Mouse (Mus musculus): ENCODE results near the gene Hgd. TPM values are rescaled to one million over a fixed set of nuclear protein-coding genes. Genes with fewer than 3 reads are reported as not detected.

Gene Hgd
- total RNA-seq, 2 experiments from 2014 or later, result not detected

- Histone ChIP-seq H3K27ac (no peak overlapping the region), H3K4me3 (no peak overlapping the region)
- no peak for TF ChIP-seq CTCF (IDR thresholded peaks at IDR 0.05)
- intact Hi-C loops (cut with DNase I), result no loop called here
- DNase-seq, result no peak
Observed at GRCm38 (mm10) chr16:37565117-37565516, 14.8 kb upstream of the Hgd start.

GRCm38 (mm10) chr16:37566107-37566506, 13.8 kb upstream of the Hgd start:
- no peak for DNase-seq
- intact Hi-C loops (cut with DNase I), result no loop called here
- no peak overlapping the region for H3K27ac ChIP-seq
- H3K4me3 ChIP-seq, result no peak overlapping the region
- no peak for TF ChIP-seq CTCF (IDR thresholded peaks at IDR 0.05)

GRCm38 (mm10) chr16:37567113-37568050, 12.6 kb upstream of the Hgd start:
- DNase-seq, result no peak
- H3K4me3 ChIP-seq, result no peak overlapping the region
- intact Hi-C loops (cut with DNase I), result no loop called here
- TF ChIP-seq CTCF (IDR thresholded peaks at IDR 0.05), result no peak
- no peak overlapping the region for H3K27ac ChIP-seq

DNA sequence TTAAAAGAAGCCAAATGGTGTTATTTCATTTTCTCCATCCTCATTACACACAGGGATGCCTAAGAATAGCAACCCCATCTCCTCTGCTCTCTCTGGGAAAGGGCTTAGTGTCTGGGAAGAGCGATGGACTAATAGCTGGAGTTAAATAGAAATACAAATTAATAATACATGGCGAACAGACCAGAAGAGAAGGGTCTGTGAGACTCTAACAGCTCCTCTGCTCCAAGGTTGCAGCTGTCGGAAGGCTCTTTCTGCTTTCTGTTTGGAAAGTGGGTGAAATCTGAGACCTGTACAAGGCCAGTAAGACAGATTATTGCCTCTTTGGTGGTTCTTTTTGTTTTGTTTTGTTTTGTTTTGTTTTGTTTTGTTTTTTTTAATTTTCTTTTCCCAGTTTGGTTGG, 8.4 kb upstream of the Hgd start:
- intact Hi-C loops (cut with DNase I), result no loop called here
- no peak overlapping the region for H3K4me3 ChIP-seq
- no peak overlapping the region for H3K27ac ChIP-seq
- no peak for DNase-seq
- no peak for TF ChIP-seq CTCF (IDR thresholded peaks at IDR 0.05)

GRCm38 (mm10) chr16:37572117-37572754, 7.7 kb upstream of the Hgd start:
- intact Hi-C loops (cut with DNase I), result no loop called here
- TF ChIP-seq CTCF (IDR thresholded peaks at IDR 0.05), result no peak
- Histone ChIP-seq H3K4me3 (no peak overlapping the region), H3K27ac (no peak overlapping the region)
- DNase-seq, result no peak

GRCm38 (mm10) chr16:37573061-37573460, 6.9 kb upstream of the Hgd start:
- no peak for DNase-seq
- H3K27ac ChIP-seq, result no peak overlapping the region
- H3K4me3 ChIP-seq, result no peak overlapping the region
- intact Hi-C loops (cut with DNase I), result no loop called here
- peak; percentile 18; the same call in 1 of the 2 replicates for TF ChIP-seq CTCF (IDR thresholded peaks at IDR 0.05)

- no peak for DNase-seq
- H3K4me3 ChIP-seq, result no peak overlapping the region
- intact Hi-C loops (cut with DNase I), result no loop called here
- H3K27ac ChIP-seq, result no peak overlapping the region
- no peak for TF ChIP-seq CTCF (IDR thresholded peaks at IDR 0.05)
Observed at GRCm38 (mm10) chr16:37575325-37575724, 4.6 kb upstream of the Hgd start.

DNA sequence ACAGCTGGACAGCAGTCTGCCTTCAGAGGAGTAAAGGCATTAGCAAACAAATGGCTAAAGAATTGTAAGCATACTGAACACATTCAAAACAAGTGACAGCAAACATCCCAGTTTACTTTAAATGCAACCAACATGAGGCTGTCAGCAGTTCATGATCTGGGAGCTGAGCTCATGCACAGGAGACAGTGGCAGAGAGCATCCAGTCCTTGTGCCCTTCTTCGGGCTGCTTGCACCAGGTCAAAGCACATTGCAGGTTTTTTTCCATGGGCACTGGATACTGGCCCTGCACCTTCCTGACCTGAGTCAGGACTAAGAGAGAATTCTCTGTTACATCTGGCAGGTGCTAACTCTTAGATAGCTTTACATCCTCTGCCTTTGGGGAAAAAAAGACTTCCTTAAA, 362 bp upstream of the Hgd start:
- H3K27ac ChIP-seq, result no peak overlapping the region
- intact Hi-C loops (cut with DNase I), result no loop called here
- TF ChIP-seq CTCF (IDR thresholded peaks at IDR 0.05), result no peak
- DNase-seq, result no peak
- no peak overlapping the region for H3K4me3 ChIP-seq

DNA sequence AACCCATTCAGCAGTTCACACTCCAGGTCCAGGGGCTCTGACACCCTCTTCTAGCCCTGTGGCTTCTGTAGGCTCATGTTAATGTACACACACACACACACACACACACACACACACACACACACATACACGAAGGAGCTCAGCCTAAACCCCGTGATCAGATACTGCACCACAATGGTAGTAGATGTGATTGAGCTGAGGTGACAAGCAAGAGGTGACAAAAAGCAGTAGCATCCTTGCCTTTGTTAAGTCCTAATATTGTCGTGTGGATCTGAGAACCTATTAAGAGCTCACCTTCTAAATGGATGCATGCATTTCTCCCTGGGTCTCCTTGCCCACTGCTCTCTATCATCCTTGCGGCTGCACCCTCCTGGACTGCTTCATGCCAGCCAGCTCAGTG, 698 bp downstream of the Hgd start:
- Histone ChIP-seq H3K27ac (no peak overlapping the region), H3K4me3 (no peak overlapping the region)
- intact Hi-C loops (cut with DNase I), result no loop called here
- TF ChIP-seq CTCF (IDR thresholded peaks at IDR 0.05), result no peak
- DNase-seq, result no peak

GRCm38 (mm10) chr16:37581901-37582300, 1.9 kb downstream of the Hgd start:
- TF ChIP-seq CTCF (IDR thresholded peaks at IDR 0.05), result no peak
- H3K4me3 ChIP-seq, result no peak overlapping the region
- DNase-seq, result no peak
- H3K27ac ChIP-seq, result no peak overlapping the region
- intact Hi-C loops (cut with DNase I), result no loop called here

GRCm38 (mm10) chr16:37583306-37583705, 3.4 kb downstream of the Hgd start:
- intact Hi-C loops (cut with DNase I), result no loop called here
- Histone ChIP-seq H3K4me3 (no peak overlapping the region), H3K27ac (no peak overlapping the region)
- TF ChIP-seq CTCF (IDR thresholded peaks at IDR 0.05), result no peak
- no peak for DNase-seq

- no peak for DNase-seq
- no peak for TF ChIP-seq CTCF (IDR thresholded peaks at IDR 0.05)
- peak overlapping the region; percentile 70 for H3K4me3 ChIP-seq
- intact Hi-C loops (cut with DNase I), result no loop called here
- H3K27ac ChIP-seq, result peak overlapping the region; percentile 75; the same call in 1 of the 2 replicates
Observed at GRCm38 (mm10) chr16:37583801-37584200, 3.8 kb downstream of the Hgd start.

DNA sequence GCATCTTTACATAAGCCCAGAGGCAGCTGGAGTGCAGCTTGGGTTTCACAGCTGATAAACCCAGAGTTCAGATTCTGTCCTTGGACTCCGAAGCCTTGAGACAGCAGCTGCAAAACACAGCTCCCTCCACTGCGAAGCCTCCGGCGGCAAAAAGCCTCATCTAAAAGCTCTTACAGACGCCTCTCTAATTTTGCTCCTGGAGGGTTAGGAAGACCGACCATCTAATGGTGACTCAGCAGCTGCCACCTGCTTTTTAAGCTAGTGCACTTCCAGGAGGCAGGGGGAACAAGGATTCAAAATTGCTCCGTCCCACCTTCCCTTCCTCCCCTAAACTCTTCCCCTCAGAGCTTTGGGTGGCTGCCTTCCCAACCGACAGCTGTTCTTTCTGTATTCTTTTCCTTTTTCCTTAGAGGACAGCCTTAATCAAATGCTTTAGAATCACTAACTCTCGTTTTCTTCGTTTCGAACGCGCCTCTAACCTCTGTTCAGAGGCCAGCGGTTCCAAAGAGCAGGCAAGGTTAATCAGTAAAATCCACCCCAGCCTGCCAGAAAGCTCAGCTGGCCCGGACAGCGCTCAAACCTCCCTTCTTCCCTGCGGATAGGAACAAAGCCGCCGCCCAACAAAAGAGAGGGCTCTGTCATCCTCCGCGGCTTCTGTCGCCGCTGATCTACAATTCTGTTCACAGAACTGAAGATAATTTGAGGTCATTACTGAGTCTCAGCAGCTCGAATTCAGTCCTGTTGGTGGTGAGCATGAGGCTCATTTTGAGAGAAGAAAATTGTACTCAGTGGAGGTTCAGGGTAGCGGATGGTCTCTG, 4.5 kb downstream of the Hgd start:
- Histone ChIP-seq H3K27ac (peak overlapping the region; percentile 75), H3K4me3 (peak overlapping the region; percentile 70)
- intact Hi-C loops (cut with DNase I), result no loop called here
- peak; percentile 64 for DNase-seq
- no peak for TF ChIP-seq CTCF (IDR thresholded peaks at IDR 0.05)
